In the genomic region with DNA sequence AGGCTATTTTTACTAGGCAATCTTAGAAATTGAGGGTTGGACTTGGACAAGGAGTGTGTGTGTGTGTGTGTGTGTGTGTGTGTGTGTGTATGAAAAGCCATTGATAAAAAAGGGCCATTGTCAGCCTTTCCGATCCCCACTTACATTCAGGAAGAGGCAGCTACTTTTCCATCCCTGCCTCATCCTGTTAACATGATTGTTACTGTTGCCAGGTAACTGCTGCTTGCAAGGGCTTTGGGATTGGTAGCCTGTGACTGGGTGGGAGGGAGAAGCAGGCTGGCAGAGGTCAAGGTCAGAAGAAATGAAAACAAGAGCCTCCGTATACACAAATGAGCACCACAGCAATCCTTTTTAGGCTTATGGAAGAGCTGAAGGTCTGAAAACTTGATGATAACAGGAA, we compare ENCODE assay signal across 8 mouse cellular contexts. TPM values are rescaled to one million over a fixed set of nuclear protein-coding genes. Genes with fewer than 3 reads are reported as not detected.
A peak's percentile ranks its signal among the peaks of the same experiment; 100 is the strongest.
DNase-seq lines count a peak whose midpoint lies in the region; ATAC-seq and TF ChIP-seq lines count a peak whose summit lies in the region.

No protein-coding gene starts in this region.

- no peak for TF ChIP-seq CTCF in left cerebral cortex, adult 2 months (IDR thresholded peaks at IDR 0.05)

- ATAC-seq in forebrain, embryonic 14.5 days = peak; percentile 68
- peak; percentile 69; the same call in 1 of the 2 replicates for ATAC-seq in hindbrain, embryonic 15.5 days (ENCODE audit: low FRiP score, low read depth)
- ATAC-seq in midbrain, embryonic 11.5 days (ENCODE audit: low FRiP score) = peak; percentile 88

- H3K9me3 ChIP-seq in forebrain, embryonic 14.5 days (replicated peaks; ENCODE audit: control insufficient read depth, low read length) = no peaks in the 10 kb centered on the region
- H3K9me3 ChIP-seq in hindbrain, embryonic 15.5 days = no peaks in the 10 kb centered on the region
- H3K9me3 ChIP-seq in midbrain, embryonic 11.5 days (ENCODE audit: control insufficient read depth, low read length) = no peaks in the 10 kb centered on the region

- no peak overlapping the region for H3K9ac ChIP-seq in forebrain, embryonic 14.5 days (ENCODE audit: low read length)
- no peak overlapping the region for H3K9ac ChIP-seq in hindbrain, embryonic 15.5 days
- H3K9ac ChIP-seq in midbrain, embryonic 11.5 days (ENCODE audit: low read length) = no peak overlapping the region

- peak; percentile 11 to 63 for DNase-seq in left cerebral cortex, postnatal 14 days (ENCODE audit: low spot score in 2 of 2)
- DNase-seq in left cerebral cortex, adult 2 months (ENCODE audit: extremely low spot score in 1 of 2, low spot score in 2 of 2) = no peak
- peak; percentile 78 for DNase-seq in forebrain, embryonic 14.5 days (ENCODE audit: low spot score)
- DNase-seq in midbrain, embryonic 11.5 days (ENCODE audit: low spot score, missing footprints) = peak; percentile 94
- DNase-seq in thymus, adult 18-20 months = no peak
- DNase-seq in cerebellum, adult 8-10 months = no peak
- no peak for DNase-seq in spleen, adult 12 weeks (ENCODE audit: low spot score)

- intact Hi-C loops in left cerebral cortex, postnatal 14 days (cut with DNase I) = no loop called here
- intact Hi-C loops in left cerebral cortex, adult 2 months (cut with DNase I) = no loop called here

- H3K4me3 ChIP-seq in left cerebral cortex, adult 2 months = no peak overlapping the region
- no peak overlapping the region for H3K4me3 ChIP-seq in forebrain, embryonic 14.5 days (ENCODE audit: low read depth, low read length)
- no peak overlapping the region for H3K4me3 ChIP-seq in hindbrain, embryonic 15.5 days
- H3K4me3 ChIP-seq in midbrain, embryonic 11.5 days (ENCODE audit: low read depth, low read length) = no peak overlapping the region

- H3K4me2 ChIP-seq in forebrain, embryonic 14.5 days (ENCODE audit: low read length) = no peak overlapping the region
- no peak overlapping the region for H3K4me2 ChIP-seq in hindbrain, embryonic 15.5 days
- peak overlapping the region; percentile 8; the same call in 1 of the 2 replicates for H3K4me2 ChIP-seq in midbrain, embryonic 11.5 days

- H3K27ac ChIP-seq in left cerebral cortex, adult 2 months = no peak overlapping the region
- H3K27ac ChIP-seq in forebrain, embryonic 14.5 days (ENCODE audit: low read depth, low read length) = peak overlapping the region; percentile 34; the same call in 1 of the 2 replicates
- peak overlapping the region; percentile 53; the same call in 1 of the 2 replicates for H3K27ac ChIP-seq in hindbrain, embryonic 15.5 days (replicated peaks)
- no peak overlapping the region for H3K27ac ChIP-seq in midbrain, embryonic 11.5 days (ENCODE audit: low read depth, low read length)

- WGBS in forebrain, embryonic 14.5 days = 23% methylated on average over 2 of the region's 2 CpGs
- 1% methylated on average over 2 of the region's 2 CpGs for WGBS in hindbrain, embryonic 15.5 days
- 9% methylated on average over 2 of the region's 2 CpGs for WGBS in midbrain, embryonic 11.5 days

- H3K4me1 ChIP-seq in forebrain, embryonic 14.5 days (ENCODE audit: control insufficient read depth, insufficient read depth, low read length) = 0 out of 2 replicates have a peak, but pooled peaks cover 5% of the 10 kb centered on the region
- H3K4me1 ChIP-seq in hindbrain, embryonic 15.5 days (replicated peaks) = peaks cover 20% of the 10 kb centered on the region
- H3K4me1 ChIP-seq in midbrain, embryonic 11.5 days (ENCODE audit: control insufficient read depth, insufficient read depth, low read length) = peaks cover 14% of the 10 kb centered on the region

- H3K36me3 ChIP-seq in forebrain, embryonic 14.5 days (ENCODE audit: control insufficient read depth, insufficient read depth, low read length) = no peaks in the 10 kb centered on the region
- H3K36me3 ChIP-seq in hindbrain, embryonic 15.5 days = no peaks in the 10 kb centered on the region
- H3K36me3 ChIP-seq in midbrain, embryonic 11.5 days (ENCODE audit: control insufficient read depth, insufficient read depth, low read length) = no peaks in the 10 kb centered on the region

- no peaks in the 10 kb centered on the region for H3K27me3 ChIP-seq in forebrain, embryonic 14.5 days (replicated peaks; ENCODE audit: control insufficient read depth, insufficient read depth, low read length)
- H3K27me3 ChIP-seq in hindbrain, embryonic 15.5 days = no peaks in the 10 kb centered on the region
- H3K27me3 ChIP-seq in midbrain, embryonic 11.5 days (ENCODE audit: control insufficient read depth, insufficient read depth, low read length) = no peaks in the 10 kb centered on the region

RNA-seq across cellular contexts. Expression of gene Npl, which starts 48.9 kb away (rescaled TPM):
- 1 to 10 TPM; 6.0 to 8.1 TPM for total RNA-seq in left cerebral cortex, postnatal 14 days (2021)
- 1 to 10 TPM; 5.4 to 6.0 TPM for total RNA-seq in left cerebral cortex, adult 2 months (2021)
- polyA plus RNA-seq in forebrain, embryonic 14.5 days (2014; fragmentation: Nextera tagmentation; extraction: Ambion mirVana) = 9.8 and 10.1 TPM in 2 replicates
- 12.1 and 14.7 TPM in 2 replicates for polyA plus RNA-seq in hindbrain, embryonic 15.5 days (2015; fragmentation: Nextera tagmentation; extraction: Ambion mirVana)
- polyA plus RNA-seq in midbrain, embryonic 11.5 days (2014; fragmentation: Nextera tagmentation; extraction: Ambion mirVana) = 20.5 and 23.6 TPM in 2 replicates

RNA-seq across cellular contexts. Expression of gene Rgs8, which starts 54.1 kb away (rescaled TPM):
- 10 to 100 TPM; 37.6 to 39.6 TPM for total RNA-seq in left cerebral cortex, postnatal 14 days (2021)
- 10 to 100 TPM; 61.1 to 63.2 TPM for total RNA-seq in left cerebral cortex, adult 2 months (2021)
- 14.6 and 15.0 TPM in 2 replicates for polyA plus RNA-seq in forebrain, embryonic 14.5 days (2014; fragmentation: Nextera tagmentation; extraction: Ambion mirVana)
- 21.2 and 21.6 TPM in 2 replicates for polyA plus RNA-seq in hindbrain, embryonic 15.5 days (2015; fragmentation: Nextera tagmentation; extraction: Ambion mirVana)
- 12.7 and 14.1 TPM in 2 replicates for polyA plus RNA-seq in midbrain, embryonic 11.5 days (2014; fragmentation: Nextera tagmentation; extraction: Ambion mirVana)

Comparison
In these comparisons a context has a peak if more than half of its experiments do, and no peak if none do; other contexts are left out.
1. DNase-seq: peak in left cerebral cortex, postnatal 14 days (2 of 2), forebrain, embryonic 14.5 days (single experiment) and midbrain, embryonic 11.5 days (single experiment); none in left cerebral cortex, adult 2 months (0 of 2), thymus, adult 18-20 months (0 of 2), cerebellum, adult 8-10 months (single experiment) and spleen, adult 12 weeks (single experiment).
2. H3K27ac ChIP-seq: peak in forebrain, embryonic 14.5 days (single experiment) and hindbrain, embryonic 15.5 days (single experiment); none in left cerebral cortex, adult 2 months (single experiment) and midbrain, embryonic 11.5 days (single experiment).
3. Peak in every context shown above with its lines, with median percentiles within 50 percentile points of each other: ATAC-seq.